Mouse (Mus musculus) frontal cortex, postnatal 14 days (tissue): ENCODE results near the gene Wwox.
A peak's percentile ranks its signal among the peaks of the same experiment; 100 is the strongest.

Experiments
- DNase-seq, 2 experiments: peaks; one replicate each; pipeline ENCODE4 v3.0.0; 2022; ENCODE audit warnings: low spot score in 2 of 2

The Wwox gene

DNA sequence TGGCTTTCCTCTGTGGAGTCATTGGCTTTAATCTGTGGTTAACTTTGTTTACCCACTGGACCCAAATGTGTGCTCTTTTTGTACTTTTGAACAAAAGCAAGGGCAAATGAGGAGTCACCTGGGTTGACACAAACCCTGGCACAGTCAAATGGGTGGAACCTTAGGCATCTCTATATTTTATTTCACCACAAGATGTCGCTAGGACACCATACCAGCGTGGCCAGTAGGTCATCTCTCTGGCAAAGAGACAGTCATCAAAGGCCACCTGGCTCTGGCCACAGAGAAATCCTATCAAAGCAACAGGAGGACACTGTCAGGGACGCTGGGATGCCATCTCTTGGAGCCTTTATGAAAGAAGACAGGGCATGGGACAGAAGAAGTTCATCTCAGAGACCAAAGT, 101.7 kb downstream of the Wwox start:
- peak in 1 of 2 experiments; percentile 8 for DNase-seq

GRCm38 (mm10) chr8:114548360-114548759, 108.9 kb downstream of the Wwox start:
- no peak for DNase-seq

- no peak for DNase-seq
Measured at GRCm38 (mm10) chr8:114548837-114549236, 109.4 kb downstream of the Wwox start.

GRCm38 (mm10) chr8:114550029-114550428, 110.6 kb downstream of the Wwox start:
- DNase-seq, result no peak

- DNase-seq, result no peak
Measured at GRCm38 (mm10) chr8:114552606-114553005, 113.2 kb downstream of the Wwox start.

GRCm38 (mm10) chr8:114554966-114555365, 115.5 kb downstream of the Wwox start:
- no peak for DNase-seq

DNA sequence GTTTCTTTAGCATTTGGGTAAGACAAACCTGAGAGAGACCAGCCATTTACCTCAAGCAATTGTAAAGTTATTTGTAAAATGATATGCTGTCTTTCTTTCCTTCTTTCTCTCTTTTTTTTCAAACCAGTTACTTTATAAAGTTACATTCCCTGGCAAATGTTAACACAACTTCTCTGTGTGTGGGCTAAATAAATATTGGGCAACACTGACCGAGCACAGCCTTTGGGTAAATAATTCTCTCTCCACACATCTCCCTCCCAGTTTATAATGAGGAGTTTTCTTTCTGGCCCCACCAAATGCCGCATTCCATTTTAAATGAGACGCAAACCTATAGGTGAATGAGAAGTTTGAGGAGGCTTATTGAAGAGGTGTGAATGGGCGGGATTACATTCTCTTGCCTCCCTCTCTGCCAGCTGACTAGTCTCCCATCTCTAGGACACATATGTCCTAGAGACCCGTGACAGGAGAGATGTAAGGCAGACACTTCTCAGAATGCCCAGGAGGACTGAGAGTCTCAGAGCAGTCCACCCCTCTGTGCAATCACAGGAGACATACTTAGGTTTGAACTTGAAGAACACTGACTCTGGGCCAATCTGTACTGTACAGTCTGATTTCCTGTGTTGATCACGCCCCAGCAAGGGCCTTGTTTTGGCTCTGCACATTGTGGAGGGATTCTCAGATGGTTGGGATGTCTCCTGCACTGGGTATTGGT, 116.2 kb downstream of the Wwox start:
- no peak for DNase-seq

DNA sequence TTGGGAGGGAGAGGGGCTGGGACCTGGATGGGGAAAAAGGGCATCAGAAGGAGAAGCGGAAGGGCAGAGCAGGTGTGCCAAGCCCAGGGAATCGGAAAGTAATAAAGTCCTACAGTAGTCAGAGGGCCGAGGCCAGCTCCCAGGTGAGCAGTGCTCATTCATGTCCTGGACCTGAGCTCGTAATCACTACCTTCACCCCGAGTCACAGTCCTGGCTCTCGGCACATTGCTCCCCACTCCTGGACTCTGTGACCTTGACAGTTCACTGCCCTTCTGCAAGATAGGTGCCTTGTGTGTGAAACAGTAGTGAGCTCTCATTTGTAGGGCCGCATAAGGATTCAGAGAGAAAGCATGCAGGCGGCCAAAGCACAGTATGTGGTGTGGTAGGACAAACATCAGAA, 121.7 kb downstream of the Wwox start:
- no peak for DNase-seq

- DNase-seq, result no peak
Measured at GRCm38 (mm10) chr8:114562486-114562885, 123.0 kb downstream of the Wwox start.

- DNase-seq, result no peak
Measured at GRCm38 (mm10) chr8:114563361-114563760, 123.9 kb downstream of the Wwox start.

GRCm38 (mm10) chr8:114564036-114564435, 124.6 kb downstream of the Wwox start:
- DNase-seq, result no peak

DNA sequence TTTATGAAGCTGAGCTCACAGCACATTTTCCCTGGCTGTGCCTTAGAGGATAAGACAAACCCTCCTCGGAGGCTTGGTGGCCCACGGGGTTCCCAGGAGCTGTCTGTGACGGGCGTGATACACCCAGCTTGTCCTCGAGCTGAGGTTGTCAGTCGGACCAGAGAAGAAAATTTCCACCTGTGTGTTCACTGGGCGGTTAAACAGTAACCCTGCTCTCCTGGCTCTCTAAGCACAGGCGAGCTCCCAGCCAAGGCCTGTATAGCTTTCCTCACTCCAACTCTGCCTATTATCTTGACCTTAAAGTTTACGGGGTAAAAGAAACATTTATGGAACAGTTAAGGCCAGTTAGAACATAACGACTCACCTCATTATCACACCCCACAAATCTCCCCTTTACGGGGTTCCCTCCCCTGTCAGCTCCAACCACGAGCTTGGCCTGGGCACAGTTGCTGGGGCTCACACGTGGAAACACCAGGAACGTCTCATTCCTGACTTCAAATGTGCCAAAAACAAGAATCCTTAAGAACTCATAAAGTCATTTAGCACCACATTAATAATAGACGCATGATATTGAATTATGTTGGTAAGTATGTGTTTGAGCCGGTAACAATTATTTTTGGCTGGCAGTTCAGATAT, 129.2 kb downstream of the Wwox start:
- no peak for DNase-seq

DNA sequence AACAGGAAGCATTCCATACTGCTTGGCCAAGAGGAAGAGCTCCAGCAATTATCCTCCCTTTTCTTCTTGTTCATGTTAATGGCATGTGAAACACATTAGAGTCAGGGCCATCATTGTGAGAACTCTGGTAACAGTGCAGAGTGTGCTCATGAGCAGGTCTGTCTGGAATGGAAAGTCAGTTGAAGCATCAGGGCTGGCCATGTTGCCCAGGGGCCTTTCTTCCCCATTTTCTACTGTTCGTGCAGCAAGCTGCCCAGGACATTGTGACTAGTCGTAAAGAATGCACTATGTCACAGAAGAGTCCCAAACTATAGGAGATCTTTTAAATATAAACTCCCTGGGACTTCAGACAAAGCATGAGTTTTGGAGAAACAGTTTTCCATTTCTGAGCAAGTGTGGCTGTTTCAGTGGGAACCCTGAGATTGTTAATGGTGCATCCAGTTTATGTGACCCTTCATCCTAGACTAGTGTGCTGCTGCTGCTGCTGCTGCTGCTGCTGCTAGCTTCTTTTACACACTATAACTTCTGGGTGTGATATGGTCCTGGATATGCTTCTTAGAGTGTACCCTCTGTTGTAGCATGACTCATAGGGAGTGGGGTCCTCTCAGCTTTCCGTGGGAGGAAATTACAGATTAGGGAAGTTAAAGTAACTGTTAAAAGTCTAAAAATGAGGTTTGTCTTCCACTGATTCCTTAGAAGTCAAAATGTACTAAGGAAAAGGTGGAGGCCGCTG, 133.7 kb downstream of the Wwox start:
- no peak for DNase-seq

DNA sequence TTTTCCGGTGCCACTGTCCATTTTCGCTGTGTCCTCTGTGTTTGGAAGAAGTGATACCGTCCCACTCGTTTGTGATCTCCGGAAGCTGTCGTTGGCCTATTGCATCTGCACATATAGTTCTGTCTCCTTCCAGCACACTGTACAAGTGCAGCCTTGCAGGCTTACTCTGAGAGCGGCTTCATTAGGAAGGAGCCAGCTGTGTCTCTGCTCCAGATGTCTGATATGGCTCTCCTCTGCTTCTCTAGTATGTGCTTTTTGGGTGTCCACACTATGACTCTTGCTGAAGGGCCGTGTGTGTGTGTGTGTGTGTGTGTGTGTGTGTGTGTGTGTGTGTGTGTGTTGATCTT, 134.3 kb downstream of the Wwox start:
- no peak for DNase-seq

DNA sequence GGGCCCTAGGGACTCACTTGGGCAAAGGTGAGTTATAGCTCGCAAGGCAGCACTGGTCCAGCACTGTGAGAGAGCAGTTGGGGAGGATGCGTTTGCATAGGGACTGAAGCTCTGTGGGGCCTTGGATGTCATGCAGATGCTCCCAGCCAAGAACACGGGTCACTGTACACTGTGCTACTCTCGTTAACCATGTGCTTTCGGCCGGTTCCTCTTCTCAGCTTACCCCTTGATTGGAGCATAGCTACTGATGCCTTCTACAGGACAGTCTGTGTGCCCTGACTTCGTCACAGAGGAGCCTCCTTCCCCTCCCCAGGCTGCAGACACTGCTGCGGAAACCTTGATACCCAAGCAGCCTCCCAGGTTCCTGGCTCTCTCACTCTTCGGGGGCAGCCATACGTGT, 139.8 kb downstream of the Wwox start:
- DNase-seq, result no peak

GRCm38 (mm10) chr8:114580684-114581083, 141.2 kb downstream of the Wwox start:
- DNase-seq, result no peak

DNA sequence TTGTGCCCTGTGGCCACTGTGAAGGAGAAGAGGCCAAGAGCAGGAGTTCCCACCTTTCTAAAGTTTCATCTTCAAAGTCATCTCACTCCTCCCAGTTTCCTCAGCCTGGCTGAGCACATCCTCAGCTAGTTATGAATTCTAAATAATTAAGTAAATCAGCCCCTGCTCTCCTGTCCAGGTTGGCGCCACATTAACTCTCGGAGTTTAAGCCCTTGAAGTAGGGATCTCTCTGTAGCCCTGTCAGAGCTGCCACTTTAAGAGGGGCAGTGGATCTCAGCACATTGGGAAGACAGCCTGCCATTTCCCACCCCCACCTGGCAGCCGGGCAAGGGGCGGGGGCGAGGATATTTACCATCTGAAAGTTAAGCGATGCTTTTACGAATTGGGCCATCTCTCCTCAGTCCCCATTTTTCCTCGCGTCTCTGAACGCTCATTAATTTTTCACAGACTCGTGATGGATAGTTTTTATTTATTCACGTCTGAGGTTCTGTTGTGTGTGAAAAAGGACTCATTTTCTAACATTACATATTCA, 150.9 kb downstream of the Wwox start:
- DNase-seq, result no peak

DNA sequence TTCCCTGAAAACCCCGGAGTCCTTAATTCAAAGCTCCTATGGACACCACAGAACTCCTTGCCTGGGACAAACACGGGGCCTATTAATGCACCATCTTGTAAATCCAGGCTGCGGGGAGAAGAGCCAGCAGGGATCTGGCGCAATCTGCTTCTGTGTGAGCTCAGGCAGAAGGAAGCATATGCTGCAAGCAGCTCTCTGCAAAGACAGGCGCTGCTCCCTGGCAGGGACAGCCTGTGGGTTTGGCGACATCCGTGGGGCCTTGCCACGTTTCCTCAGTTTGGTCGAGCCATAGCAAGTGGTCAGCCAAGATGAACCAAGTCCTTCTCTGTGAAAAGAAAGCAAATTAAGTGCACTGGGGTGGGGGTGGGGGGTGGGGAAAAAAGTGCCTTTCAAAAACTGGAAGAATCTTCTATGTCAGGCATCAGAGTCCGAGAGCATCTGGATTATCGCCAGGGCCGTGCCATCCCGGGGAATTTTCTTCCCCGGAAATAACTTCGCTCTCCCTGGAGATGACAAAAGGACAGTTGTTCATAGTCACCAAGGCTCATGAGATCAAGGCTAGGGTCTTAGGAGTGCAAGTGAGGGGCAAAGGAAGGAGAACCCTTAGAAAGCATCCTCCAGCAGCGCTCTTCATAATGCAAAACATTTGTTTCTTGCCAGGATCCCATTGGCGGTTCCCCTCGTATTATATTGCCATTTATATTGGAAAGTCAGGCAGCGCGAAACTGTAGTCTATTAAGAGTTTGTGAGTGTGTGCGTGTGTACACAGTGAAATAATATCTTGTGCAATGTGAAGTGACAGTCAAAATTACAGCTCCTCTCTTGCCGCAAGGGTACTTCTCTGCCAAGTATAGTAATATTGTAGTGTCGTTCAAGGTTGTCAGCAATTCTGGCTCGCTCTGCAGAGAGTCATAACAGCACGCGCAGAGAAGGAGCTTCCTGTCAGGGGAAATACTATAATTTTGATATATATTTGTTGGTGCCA, 152.1 kb downstream of the Wwox start:
- DNase-seq, result peak; percentile 32 to 39

DNA sequence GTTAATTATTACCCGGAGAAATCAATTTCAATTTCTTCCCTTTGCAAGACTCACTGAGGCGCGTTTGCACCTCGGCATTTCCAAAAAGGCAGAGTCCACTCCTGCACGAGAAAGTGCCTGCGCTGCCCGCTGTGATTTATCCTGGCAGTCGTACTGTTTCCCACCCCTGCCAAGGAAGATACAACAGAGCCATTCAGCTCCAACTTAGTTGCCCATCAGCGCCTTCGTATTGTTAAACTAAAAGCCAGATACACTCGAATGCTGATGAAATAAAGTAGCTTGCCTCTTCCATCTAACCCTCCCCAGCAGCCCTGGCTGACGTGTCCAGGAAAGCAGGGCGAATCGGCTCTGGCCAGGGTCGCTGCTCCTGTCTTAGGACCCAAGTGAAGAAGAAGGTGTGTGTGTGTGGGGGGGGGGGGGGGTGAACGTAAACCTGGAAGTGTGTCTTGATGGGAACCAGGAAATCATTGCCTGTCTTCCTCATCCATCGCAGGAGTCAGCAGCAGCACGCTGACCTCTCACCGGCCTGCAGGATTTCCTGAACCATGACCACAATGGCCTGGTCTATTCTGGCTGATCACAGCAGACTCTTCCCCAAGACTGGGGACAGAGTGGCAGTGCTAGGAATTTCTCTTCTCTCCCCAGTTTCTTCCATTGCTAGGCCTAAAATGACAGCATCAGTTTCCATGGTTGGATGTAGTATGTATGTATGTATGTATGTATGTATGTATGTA, 154.1 kb downstream of the Wwox start:
- no peak for DNase-seq

- DNase-seq, result no peak
Measured at GRCm38 (mm10) chr8:114594811-114595210, 155.4 kb downstream of the Wwox start.

DNA sequence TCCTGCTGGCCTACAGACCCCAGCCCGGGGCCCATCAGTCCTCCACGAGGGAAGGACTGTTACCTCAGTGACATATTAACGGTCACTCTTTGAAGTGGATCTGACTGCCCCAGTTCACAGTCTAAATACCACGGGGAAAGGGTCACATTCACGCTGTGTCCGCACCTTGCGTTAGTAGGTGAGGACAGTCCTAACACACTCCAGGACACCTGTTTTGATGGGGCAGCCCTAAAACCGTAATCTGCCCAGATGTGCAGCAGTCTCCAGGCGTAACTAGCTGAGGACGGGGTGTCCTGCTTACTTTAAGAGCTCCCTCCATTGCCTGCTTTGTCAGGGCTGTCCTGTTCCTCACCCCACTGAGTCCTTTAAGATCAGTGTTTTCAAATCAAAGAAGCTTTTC, 160.1 kb downstream of the Wwox start:
- DNase-seq, result no peak
